Mouse (Mus musculus) CD4-positive, CD25-positive, alpha-beta regulatory T cell, adult 2 months (primary cell): Measurements from ENCODE around the gene Itpr1.
A peak's percentile ranks its signal among the peaks of the same experiment; 100 is the strongest.

Experiments used
- DNase-seq: peaks from one replicate; pipeline ENCODE4 v3.0.0-alpha.2; 2012; ENCODE audit warnings: low read depth, low spot score

Gene Itpr1

DNA sequence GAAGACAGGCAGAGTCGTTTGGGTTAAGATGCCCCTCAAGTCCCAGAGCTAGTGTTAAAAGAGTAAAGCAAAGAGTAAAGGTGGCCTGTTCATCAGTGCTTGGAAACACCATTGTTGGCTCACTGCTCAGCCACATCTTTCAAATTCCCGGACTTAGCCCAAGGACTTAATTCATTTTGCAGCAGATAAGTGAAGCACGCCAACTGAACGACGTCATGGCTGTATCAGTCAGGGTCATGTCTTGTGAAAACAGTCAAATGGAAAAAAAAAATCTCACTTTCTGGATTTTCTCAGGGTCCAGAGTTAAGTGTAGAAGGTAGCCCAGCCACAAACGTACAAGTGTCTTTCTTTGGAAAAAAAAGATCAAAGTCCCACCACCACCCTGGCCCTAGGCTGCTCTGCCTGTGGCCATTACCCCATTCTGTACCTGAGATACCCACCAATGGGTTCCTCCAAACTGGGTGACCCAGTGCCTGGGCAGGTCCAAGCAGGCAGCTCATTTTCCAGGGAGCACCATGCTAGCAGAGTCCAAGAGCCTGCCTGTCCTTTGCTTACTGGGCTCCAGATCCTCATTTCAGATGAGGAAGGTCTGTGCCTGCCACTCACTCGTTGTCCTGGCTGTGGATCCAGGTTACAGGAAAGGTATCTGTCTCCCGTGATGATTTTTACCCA, 251.5 kb downstream of the Itpr1 start:
- DNase-seq, result no peak

DNA sequence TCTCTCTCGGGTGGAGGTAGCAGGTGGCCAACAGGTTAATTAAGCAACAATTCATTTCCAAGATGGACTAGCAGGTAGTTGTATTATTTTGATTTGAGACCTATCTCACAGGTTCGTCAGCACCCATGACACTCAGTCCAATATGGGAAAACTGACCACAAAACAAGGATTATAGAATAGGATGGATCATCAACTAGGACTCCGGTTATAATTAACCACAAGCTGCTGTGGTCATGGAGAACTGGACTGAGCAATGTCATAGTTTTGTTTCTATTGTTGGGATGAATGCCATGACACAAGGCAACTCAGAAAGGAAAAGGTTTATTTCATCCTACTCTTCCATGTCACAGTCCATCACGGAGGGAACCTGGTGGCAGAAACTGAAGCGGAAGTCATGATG, 252.3 kb downstream of the Itpr1 start:
- no peak for DNase-seq

DNA sequence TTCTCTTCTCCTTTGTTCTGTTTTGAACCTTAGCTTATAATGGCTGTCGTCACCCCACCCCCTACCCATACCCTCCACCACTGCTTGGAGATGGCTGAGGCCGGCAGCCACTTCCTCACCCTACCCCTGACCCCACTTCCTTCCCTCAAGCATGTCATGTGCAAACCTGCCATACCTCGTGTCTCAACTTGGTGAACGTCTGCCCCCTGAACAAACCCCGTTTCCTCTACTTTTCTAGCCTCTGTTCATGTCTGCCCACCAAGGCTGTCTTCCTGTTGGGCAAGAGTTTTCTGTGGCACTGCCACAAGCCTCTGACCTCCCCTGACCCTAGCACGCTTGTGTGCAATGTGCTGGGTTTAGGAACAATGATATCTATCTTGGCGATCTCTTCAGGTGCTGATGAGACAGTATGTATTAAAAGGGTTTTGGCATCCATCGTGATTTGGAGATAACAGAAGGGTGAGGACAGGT, 253.2 kb downstream of the Itpr1 start:
- DNase-seq, result peak; percentile 49

DNA sequence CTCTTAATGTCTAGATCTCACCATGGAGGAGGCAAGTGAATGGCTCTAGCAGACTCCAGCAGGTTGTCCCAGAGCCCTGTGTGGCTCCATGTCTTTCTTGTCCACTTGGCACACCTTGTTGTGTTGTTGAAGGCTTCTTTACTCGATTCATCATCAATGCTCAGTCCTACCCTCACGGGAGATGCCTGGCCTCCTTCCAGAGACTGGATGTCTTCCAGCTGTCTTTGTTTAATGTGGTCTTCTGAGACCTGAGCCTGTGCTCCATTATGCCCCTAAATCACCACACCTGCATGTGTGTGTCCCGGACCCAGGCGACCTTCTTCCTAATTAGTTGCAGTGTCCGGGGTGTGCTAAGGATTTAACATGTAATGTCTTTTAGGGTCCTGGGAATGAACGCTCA, 254.7 kb downstream of the Itpr1 start:
- no peak for DNase-seq

DNA sequence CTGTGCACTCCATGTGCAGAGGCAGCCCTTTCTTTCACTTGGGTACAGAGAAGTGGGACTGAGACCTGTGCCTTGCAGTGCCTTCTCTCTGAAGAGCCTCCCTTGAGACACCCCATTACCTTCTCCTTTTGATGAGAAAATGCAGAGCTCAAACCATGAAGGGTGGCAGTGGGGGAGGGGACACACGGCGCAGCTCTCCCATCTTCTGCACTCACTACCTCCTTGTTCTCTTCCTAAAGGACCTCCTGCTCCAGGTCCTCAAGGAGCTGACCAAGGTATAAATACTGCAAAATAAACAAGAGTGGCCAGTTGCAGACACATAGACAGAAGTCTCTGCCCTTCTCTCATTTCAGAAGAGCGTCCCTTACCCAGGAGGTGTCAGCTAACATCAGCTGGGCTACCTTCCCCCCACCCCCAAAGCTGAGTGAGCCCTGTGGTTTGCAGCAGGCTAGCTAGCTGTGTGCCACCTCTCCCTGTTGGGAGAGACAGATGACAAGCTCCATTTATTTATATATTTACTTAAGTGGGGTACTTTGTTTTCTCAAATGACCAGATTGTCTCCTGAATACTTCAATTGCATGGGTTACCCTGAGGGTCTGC, 255.4 kb downstream of the Itpr1 start:
- DNase-seq, result no peak

DNA sequence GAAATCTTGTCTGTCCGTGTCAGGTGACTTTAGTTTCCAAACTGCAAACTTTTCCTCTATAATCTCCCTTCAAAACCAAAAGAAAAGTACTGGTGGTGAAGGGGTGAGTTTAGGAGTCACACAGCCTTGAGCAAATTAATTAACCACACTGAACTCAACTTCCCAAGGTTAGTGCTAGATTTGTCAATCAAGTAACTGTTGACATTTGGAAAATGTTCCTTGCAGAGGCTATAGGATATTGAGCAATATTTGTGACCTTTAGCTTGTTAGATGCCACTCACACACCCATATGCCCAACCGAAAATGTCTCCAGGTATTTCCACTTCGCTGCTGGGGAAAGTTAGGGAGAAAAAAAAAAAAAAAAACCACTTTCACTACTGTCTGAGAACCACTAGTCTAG, 259.0 kb downstream of the Itpr1 start:
- no peak for DNase-seq

DNA sequence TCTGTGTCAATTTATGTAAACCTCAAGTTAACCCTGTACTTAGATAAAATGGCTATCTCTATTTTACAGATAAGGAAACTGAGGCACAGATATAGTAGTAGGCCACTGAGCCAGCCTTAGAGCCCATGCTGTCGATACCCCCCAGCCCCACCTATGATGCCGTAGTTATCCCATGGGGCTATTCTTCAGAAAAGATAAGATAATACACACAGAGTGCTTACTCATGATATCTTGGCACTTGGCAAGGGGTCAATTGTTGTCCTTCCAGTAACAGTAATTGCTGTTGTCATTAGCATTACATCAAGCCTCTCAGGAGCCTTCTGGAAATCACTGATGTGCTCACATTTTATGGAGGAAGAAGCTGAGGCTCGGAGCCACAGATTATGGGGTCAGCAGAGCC, 259.9 kb downstream of the Itpr1 start:
- no peak for DNase-seq

DNA sequence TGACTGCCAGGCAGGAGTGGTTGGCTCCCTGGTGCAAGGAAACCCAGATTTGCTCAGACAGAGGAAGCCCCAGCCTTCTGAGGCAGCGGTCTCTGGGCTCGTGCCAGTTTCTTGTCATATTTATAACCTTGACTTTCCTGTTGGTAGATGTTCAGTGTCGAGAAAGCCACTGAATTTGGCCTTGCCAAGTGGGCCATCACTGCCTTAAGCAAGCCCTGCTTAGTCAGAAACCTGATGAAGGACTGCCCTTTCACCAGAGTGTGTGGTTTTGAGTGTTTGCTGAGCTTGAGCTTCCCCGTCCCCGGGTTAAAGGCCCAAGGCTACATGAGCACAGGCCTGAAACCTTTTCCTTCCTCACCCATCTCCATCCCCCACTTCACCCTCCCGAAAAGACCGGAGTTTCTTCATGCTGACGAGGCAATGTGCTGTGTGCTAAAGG, 263.9 kb downstream of the Itpr1 start:
- DNase-seq, result peak; percentile 33

DNA sequence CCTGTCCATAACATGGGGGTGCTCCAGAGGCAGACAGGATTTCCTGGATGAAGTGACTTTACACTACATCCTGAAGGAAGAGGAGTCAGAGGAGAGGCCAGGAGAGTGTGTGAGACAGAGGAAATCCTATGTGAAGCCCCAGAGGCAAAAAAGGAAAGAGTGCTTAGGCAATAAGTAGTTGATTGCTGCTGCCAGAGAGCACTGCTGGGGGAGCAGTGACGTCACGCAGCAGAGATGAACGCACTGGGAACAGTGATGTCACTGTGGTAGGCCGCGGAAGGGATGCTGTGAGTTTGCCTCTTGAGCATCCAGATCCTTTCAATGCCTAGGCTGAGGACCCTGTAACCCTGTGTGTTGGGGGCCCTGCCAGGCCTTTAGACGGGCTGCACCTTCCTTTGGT, 264.7 kb downstream of the Itpr1 start:
- no peak for DNase-seq

DNA sequence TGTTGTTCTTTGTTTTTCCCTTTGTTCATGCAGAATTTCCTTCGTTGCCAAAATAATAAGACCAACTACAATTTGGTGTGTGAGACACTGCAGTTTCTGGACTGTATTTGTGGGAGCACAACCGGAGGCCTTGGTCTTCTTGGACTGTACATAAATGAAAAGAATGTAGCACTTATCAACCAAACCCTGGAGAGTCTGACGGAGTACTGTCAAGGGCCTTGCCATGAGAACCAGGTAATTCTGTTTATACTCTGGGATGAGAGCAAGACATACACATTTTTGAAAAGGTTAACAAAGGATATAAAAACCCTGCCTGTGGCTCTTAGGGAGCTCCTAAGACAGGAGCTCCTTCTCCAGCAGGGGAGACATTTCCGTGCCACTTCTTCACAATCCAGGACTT, 268.3 kb downstream of the Itpr1 start:
- no peak for DNase-seq

DNA sequence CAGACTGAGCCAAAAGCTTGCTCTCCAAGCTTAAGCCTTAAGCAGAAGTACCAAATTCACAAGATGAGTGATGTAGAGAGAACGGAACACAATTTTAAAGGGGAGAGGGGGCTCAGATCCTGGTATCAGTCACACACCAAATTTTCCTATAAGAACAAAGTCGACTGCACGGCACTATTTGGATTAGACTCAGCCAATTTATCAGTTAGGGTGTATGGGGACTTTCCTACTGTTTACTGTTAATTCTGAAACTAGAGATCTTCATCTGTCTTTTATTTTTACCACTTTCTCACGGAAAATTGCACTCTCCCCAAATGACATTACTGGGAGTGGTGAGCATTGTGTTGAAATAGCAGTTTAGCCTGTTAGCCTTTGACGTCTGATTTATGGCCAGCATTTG, 269.6 kb downstream of the Itpr1 start:
- peak; percentile 26 for DNase-seq

DNA sequence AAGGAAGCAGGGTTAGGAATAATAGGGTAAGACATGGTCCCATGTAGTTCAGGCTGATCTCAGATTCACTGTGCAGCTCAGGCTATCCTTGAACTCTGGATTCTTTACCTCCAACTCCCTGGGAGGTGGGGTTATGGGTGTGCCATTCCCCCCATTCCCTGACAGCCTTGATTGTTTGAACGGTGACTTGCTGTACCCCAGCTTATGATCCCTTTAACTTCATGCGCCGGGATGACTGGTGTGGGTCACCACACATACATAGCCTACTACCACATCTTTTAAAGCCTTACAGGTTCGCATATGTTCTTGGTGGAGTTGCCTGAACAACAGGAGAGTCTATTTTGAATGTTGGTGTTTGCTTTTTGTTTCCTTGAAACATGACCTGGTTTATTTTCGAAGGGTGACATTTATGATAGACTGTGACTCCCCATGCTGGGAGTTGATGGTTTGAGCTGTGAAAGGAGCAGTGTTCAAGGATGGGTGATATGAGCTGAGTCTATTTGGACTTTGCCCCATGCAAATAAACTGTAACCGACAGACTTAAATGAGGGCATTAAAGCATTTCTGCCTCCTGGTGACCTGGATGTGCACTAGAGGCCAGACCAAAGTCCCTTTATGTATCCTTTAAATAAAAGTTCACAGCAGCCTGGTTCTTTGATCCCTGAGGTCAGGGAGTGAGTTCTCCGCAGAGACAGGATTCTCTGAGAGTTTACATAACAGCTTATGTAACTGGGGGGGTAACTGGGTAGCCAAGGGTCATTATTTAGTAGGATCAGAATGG, 273.5 kb downstream of the Itpr1 start:
- no peak for DNase-seq

DNA sequence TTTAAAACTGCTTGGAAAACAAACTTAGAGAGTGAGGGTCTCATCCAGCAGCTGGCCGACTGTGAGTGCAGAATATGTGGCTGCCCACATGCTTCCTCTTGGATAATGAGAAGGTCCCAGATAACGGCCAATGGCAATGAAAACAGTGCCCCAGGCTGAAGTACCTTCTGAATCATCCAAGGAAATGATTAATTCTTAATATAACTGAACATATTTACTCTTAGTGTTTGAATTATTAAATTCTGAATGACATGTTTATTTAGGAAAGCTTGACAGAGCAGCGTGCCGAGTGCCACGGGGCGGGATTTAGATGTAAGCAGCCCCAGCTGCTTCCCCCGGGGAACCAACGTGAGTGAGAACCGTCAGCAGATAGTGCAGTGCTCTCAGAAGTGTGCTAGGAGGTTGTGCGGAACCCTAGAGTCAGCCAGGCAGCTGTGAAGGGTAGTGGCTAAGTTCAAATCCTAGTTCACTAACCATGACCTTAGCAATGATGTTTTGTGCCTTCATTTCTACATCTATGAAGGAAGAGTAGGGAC, 274.5 kb downstream of the Itpr1 start:
- no peak for DNase-seq

DNA sequence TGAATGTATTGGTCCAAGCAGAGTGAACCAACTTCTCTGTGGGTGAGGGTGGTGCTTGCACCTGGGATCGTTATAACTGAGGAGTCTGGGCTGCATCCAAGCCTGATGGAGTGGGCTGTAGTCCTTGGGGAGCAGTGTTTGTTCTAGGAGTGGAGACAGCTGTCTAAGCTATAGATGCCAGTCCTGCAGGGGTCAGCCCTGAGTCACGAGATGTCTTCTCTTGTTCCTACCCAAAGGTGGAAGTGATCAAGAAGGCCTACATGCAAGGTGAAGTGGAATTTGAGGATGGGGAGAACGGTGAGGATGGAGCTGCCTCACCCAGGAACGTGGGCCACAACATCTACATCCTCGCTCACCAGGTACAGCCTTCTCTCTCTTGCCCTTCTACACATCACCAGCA, 275.4 kb downstream of the Itpr1 start:
- DNase-seq, result peak; percentile 71

DNA sequence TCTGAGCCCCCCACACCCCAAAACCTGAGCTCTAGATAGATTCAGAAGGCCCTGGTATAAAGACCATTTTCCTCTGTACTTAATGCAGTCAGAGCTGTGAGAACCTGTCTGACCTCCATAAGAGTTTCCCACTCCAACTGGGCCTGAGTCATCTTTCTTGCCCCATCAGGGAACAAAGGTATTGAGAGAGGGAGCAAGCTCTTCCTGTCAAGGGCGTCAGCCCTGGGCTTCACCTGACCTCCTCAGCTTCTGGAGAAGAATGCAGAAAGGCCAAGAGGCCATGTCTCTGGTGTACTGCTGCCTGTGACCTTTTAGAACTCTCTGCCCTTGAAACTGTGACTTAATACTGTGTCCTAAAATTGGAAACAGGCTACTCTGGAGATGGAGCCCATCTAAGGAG, 279.1 kb downstream of the Itpr1 start:
- no peak for DNase-seq

DNA sequence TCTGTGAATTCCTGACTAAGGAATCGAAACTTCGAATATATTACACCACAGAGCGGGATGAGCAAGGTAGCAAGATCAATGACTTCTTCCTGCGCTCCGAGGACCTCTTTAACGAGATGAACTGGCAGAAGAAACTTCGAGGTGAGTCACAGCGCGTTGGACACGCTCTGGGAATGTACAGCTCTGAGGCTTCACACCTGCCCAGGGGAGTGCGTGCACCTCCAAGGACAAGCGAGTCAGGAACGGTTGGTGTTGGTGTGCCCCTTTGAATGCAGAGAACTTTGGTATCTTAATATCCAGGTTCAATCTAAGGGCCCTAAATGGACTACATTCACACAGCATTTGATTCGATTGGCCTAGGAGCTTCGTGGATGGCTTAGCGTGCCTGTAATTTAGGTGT, 280.9 kb downstream of the Itpr1 start:
- no peak for DNase-seq

DNA sequence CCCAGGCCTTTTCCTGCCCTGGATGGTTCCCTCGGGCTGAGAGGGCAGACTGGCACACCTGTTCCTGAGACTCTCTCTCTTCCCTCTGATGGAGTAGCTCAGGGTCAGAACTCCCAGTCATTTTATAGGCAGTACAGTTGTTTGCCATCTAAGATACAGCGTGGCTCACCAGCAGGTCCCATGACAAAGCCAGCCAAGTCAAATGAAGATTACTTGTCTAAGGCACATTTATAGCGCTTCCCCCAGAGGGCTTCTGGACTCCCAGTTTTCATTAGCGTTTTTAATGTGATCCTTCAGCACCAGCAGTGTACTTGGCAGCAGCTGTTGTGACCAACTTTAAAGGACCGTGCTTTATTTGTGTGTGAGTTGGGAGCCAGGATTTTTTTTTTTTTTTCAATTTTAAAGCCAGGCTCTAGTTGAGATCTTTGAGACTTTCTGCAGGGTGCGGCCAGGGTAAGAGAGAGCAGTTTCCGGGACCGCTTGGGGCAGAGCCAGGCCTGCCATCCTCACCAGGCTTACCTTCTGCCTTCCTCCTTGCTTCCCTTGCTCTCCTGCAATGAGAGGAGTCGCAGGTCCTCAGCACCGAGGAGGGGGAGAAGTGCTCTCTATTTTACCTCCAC, 281.4 kb downstream of the Itpr1 start:
- DNase-seq, result no peak

DNA sequence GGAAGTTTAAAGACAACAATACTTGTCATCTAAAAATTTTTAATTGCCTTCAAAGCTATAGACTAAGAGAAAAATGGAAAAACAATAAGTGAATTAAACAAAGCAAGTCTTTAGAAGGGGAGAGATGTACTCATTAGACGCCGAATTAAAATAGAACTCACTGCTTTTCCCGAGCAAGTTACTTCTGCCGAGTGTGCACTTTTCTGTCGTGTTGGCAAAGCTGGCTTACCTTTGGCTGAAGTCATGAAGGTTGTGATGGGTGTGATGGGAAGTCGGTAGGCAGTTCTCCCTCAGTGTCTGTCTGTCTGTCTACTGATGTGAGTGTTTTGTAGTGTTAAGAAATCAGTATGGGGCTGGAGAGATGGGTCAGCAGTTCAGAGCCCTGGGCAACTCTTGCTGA, 282.1 kb downstream of the Itpr1 start:
- no peak for DNase-seq

DNA sequence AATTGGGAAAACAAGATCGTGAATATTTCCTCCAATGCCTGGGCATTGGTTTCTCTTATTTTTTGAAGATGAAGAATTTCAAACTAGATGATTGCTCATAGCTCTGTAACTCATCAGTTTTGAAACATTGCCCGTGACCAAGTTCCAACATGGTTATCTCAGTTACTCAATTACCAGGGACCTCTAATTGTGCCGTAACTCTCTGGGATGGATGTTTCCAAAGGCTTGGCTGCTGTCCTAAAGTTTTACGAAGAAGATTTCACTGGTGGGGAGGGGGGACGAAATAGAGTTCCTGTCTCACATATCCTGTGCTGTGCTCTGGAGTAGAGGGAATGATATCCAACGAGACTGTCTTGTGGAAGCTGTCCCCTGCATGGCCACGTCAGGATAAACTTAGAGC, 285.2 kb downstream of the Itpr1 start:
- DNase-seq, result no peak

DNA sequence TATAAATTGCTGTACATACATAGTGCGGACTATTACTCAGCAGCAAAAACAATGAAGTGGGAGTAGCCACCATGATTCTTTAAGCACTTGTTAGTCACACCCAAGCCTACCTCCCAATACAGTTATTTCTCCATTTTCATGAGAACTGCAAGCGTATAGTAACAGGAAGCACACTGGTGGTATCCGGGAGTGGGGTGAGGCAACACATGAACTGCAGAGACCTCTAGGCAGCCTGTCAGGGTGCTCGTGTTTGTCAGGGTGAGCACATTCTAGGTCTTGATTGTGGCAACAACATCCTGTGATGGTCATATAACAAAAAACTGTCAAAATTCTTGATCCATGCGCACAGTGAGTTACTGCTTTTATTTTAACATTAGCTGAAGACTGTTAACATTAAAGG, 290.8 kb downstream of the Itpr1 start:
- DNase-seq, result peak; percentile 68

DNA sequence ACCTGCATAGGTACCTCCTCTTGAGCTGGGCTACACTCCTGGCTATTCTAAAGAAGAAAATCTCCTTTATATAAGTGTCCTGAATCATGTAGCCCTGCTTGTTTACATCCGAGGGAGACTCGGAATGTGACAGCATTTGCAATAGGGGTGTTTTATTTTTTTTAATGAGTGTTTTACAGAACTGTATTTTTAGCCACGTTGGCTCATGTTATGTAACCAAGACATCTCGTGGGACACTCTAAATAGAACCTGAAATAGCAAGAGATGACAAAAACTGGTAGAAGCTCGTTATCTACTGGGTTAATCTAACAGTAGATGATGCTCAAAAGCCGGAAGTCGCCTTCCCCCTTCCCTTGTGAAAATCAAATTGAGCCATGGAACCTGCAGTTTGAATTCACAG, 291.8 kb downstream of the Itpr1 start:
- peak; percentile 58 for DNase-seq

DNA sequence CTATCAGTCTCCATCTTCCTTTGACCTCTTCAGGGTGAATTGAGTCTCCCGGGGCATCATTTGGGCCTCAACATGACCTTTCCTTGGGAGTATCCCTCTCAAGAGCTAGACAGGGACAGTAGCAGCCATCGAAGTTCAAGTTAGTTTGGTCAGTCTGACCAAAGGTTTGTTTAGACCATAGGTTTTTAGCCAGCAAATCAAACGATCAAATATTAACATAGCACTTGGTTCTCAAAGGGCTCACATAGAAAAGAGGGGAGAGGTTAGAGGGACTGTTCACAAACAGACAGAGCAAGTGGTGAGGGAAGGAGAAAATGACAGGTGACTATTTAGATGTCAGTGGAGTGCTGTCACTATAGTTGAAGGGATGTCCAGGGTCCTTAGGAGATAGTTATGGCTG, 293.3 kb downstream of the Itpr1 start:
- no peak for DNase-seq
